Mouse (Mus musculus): ENCODE measurements at regions not wholly inside any gene's neighbourhood (a gene's known extent, or its start where the extent isn't known, plus 50 kb on each side); places are given as distances from the start of the nearest gene placed in this dataset.

GRCm38 (mm10) chr3:64898610-64899009 lies 54.0 kb upstream of the Vmn2r7 start:
- Histone ChIP-seq H3K27ac (no peak overlapping the region), H3K4me1 (replicated peaks) (no peaks in the 10 kb centered on the region), H3K9ac (no peak overlapping the region), H3K4me2 (no peak overlapping the region), H3K36me3 (no peaks in the 10 kb centered on the region), H3K4me3 (no peak overlapping the region), H3K9me3 (replicated peaks) (no peaks in the 10 kb centered on the region), H3K27me3 (no peaks in the 10 kb centered on the region)
- no peak for ATAC-seq (replicated peaks; ENCODE audit: insufficient number of reproducible peaks, insufficient read depth, low FRiP score, low read depth)
- 69% methylated on average over 2 of the region's 2 CpGs for WGBS

- Histone ChIP-seq H3K27me3 (no peaks in the 10 kb centered on the region), H3K36me3 (no peaks in the 10 kb centered on the region), H3K4me2 (no peak overlapping the region), H3K4me3 (no peak overlapping the region), H3K9me3 (replicated peaks) (no peaks in the 10 kb centered on the region), H3K9ac (no peak overlapping the region), H3K27ac (no peak overlapping the region), H3K4me1 (replicated peaks) (no peaks in the 10 kb centered on the region)
- ATAC-seq (replicated peaks; ENCODE audit: insufficient number of reproducible peaks, insufficient read depth, low FRiP score, low read depth): no peak
- 31% methylated on average over 2 of the region's 2 CpGs for WGBS
Observed at GRCm38 (mm10) chr3:64901317-64901892, 56.8 kb upstream of the Vmn2r7 start.

- Histone ChIP-seq H3K4me3 (no peak overlapping the region), H3K27me3 (peaks cover 12% of the 10 kb centered on the region), H3K9ac (no peak overlapping the region), H3K4me2 (peak overlapping the region; percentile 18; the same call in 1 of the 2 replicates), H3K9me3 (replicated peaks) (no peaks in the 10 kb centered on the region), H3K4me1 (replicated peaks) (peaks cover 5% of the 10 kb centered on the region; the same call in 1 of the 2 replicates), H3K36me3 (no peaks in the 10 kb centered on the region), H3K27ac (no peak overlapping the region)
- no peak for ATAC-seq (replicated peaks; ENCODE audit: insufficient number of reproducible peaks, insufficient read depth, low FRiP score, low read depth)
- 18% methylated on average over 16 of the region's 16 CpGs for WGBS
Observed at GRCm38 (mm10) chr3:64949307-64949706, 104.7 kb upstream of the Vmn2r7 start.

- Histone ChIP-seq H3K9ac (no peak overlapping the region), H3K27ac (peak overlapping the region; percentile 54), H3K4me3 (no peak overlapping the region), H3K36me3 (no peaks in the 10 kb centered on the region), H3K4me1 (replicated peaks) (0 out of 2 replicates have a peak, but pooled peaks cover 9% of the 10 kb centered on the region), H3K27me3 (no peaks in the 10 kb centered on the region), H3K4me2 (no peak overlapping the region), H3K9me3 (replicated peaks) (no peaks in the 10 kb centered on the region)
- no peak for ATAC-seq (replicated peaks; ENCODE audit: insufficient number of reproducible peaks, insufficient read depth, low FRiP score, low read depth)
- 72% methylated on average over 5 of the region's 5 CpGs for WGBS
Observed at GRCm38 (mm10) chr3:64964667-64965415, 120.3 kb upstream of the Vmn2r7 start.

- WGBS: 58% methylated on average over 6 of the region's 6 CpGs
- Histone ChIP-seq H3K36me3 (no peaks in the 10 kb centered on the region), H3K27me3 (no peaks in the 10 kb centered on the region), H3K4me2 (no peak overlapping the region), H3K9ac (no peak overlapping the region), H3K27ac (no peak overlapping the region), H3K4me3 (no peak overlapping the region), H3K4me1 (replicated peaks) (0 out of 2 replicates have a peak, but pooled peaks cover 9% of the 10 kb centered on the region), H3K9me3 (replicated peaks) (no peaks in the 10 kb centered on the region)
- no peak for ATAC-seq (replicated peaks; ENCODE audit: insufficient number of reproducible peaks, insufficient read depth, low FRiP score, low read depth)
Observed at GRCm38 (mm10) chr3:64965416-64965980, 120.9 kb upstream of the Vmn2r7 start.

GRCm38 (mm10) chr3:64968275-64968674 lies 123.7 kb upstream of the Vmn2r7 start:
- Histone ChIP-seq H3K4me2 (no peak overlapping the region), H3K9ac (no peak overlapping the region), H3K27ac (no peak overlapping the region), H3K4me3 (no peak overlapping the region), H3K36me3 (no peaks in the 10 kb centered on the region), H3K27me3 (no peaks in the 10 kb centered on the region), H3K9me3 (replicated peaks) (no peaks in the 10 kb centered on the region), H3K4me1 (replicated peaks) (0 out of 2 replicates have a peak, but pooled peaks cover 9% of the 10 kb centered on the region)
- 61% methylated on average over 3 of the region's 3 CpGs for WGBS
- ATAC-seq (replicated peaks; ENCODE audit: insufficient number of reproducible peaks, insufficient read depth, low FRiP score, low read depth): no peak

GRCm38 (mm10) chr3:64984369-64984768 lies 124.8 kb upstream of the Kcnab1 start:
- Histone ChIP-seq H3K4me2 (no peak overlapping the region), H3K36me3 (no peaks in the 10 kb centered on the region), H3K4me3 (no peak overlapping the region), H3K9me3 (replicated peaks) (no peaks in the 10 kb centered on the region), H3K4me1 (replicated peaks) (no peaks in the 10 kb centered on the region), H3K27ac (no peak overlapping the region), H3K27me3 (no peaks in the 10 kb centered on the region), H3K9ac (no peak overlapping the region)
- 49% methylated on average over 2 of the region's 2 CpGs for WGBS
- no peak for ATAC-seq (replicated peaks; ENCODE audit: insufficient number of reproducible peaks, insufficient read depth, low FRiP score, low read depth)

GRCm38 (mm10) chr3:64987665-64988064 lies 121.5 kb upstream of the Kcnab1 start:
- H3K4me3 ChIP-seq: no peak overlapping the region
- H3K36me3 ChIP-seq: no peaks in the 10 kb centered on the region
- no peaks in the 10 kb centered on the region for H3K4me1 ChIP-seq (replicated peaks)
- H3K27me3 ChIP-seq: no peaks in the 10 kb centered on the region
- ATAC-seq (replicated peaks; ENCODE audit: insufficient number of reproducible peaks, insufficient read depth, low FRiP score, low read depth): no peak
- no peak overlapping the region for H3K9ac ChIP-seq
- H3K4me2 ChIP-seq: no peak overlapping the region
- H3K9me3 ChIP-seq (replicated peaks): no peaks in the 10 kb centered on the region
- H3K27ac ChIP-seq: no peak overlapping the region
- WGBS: 75% methylated on average over 1 of the region's 1 CpGs

GRCm38 (mm10) chr3:64996451-64996850 lies 112.7 kb upstream of the Kcnab1 start:
- 61% methylated on average over 4 of the region's 4 CpGs for WGBS
- Histone ChIP-seq H3K9me3 (replicated peaks) (no peaks in the 10 kb centered on the region), H3K36me3 (no peaks in the 10 kb centered on the region), H3K27ac (no peak overlapping the region), H3K4me3 (no peak overlapping the region), H3K9ac (no peak overlapping the region), H3K4me1 (replicated peaks) (no peaks in the 10 kb centered on the region), H3K27me3 (no peaks in the 10 kb centered on the region), H3K4me2 (no peak overlapping the region)
- no peak for ATAC-seq (replicated peaks; ENCODE audit: insufficient number of reproducible peaks, insufficient read depth, low FRiP score, low read depth)

GRCm38 (mm10) chr3:64997552-64997951 lies 111.6 kb upstream of the Kcnab1 start:
- no peak overlapping the region for H3K27ac ChIP-seq
- H3K36me3 ChIP-seq: no peaks in the 10 kb centered on the region
- ATAC-seq (replicated peaks; ENCODE audit: insufficient number of reproducible peaks, insufficient read depth, low FRiP score, low read depth): no peak
- H3K9me3 ChIP-seq (replicated peaks): no peaks in the 10 kb centered on the region
- H3K4me2 ChIP-seq: no peak overlapping the region
- no peaks in the 10 kb centered on the region for H3K27me3 ChIP-seq
- no peaks in the 10 kb centered on the region for H3K4me1 ChIP-seq (replicated peaks)
- H3K4me3 ChIP-seq: no peak overlapping the region
- H3K9ac ChIP-seq: no peak overlapping the region

- H3K27ac ChIP-seq: no peak overlapping the region
- WGBS: 60% methylated on average over 4 of the region's 4 CpGs
- no peaks in the 10 kb centered on the region for H3K4me1 ChIP-seq (replicated peaks)
- no peak overlapping the region for H3K4me2 ChIP-seq
- ATAC-seq (replicated peaks; ENCODE audit: insufficient number of reproducible peaks, insufficient read depth, low FRiP score, low read depth): no peak
- H3K36me3 ChIP-seq: no peaks in the 10 kb centered on the region
- no peaks in the 10 kb centered on the region for H3K9me3 ChIP-seq (replicated peaks)
- no peak overlapping the region for H3K4me3 ChIP-seq
- H3K27me3 ChIP-seq: no peaks in the 10 kb centered on the region
- no peak overlapping the region for H3K9ac ChIP-seq
Observed at GRCm38 (mm10) chr3:65001131-65001530, 108.1 kb upstream of the Kcnab1 start.

- no peak for ATAC-seq (replicated peaks; ENCODE audit: insufficient number of reproducible peaks, insufficient read depth, low FRiP score, low read depth)
- Histone ChIP-seq H3K4me2 (no peak overlapping the region), H3K4me3 (no peak overlapping the region), H3K9ac (no peak overlapping the region), H3K9me3 (replicated peaks) (no peaks in the 10 kb centered on the region), H3K36me3 (no peaks in the 10 kb centered on the region), H3K27me3 (no peaks in the 10 kb centered on the region), H3K27ac (no peak overlapping the region), H3K4me1 (replicated peaks) (no peaks in the 10 kb centered on the region)
Observed at GRCm38 (mm10) chr3:65002578-65002977, 106.6 kb upstream of the Kcnab1 start.

Measured in heart, embryonic 15.5 days (tissue).